Mouse (Mus musculus): ENCODE results near the gene Dync1li2.

DNA sequence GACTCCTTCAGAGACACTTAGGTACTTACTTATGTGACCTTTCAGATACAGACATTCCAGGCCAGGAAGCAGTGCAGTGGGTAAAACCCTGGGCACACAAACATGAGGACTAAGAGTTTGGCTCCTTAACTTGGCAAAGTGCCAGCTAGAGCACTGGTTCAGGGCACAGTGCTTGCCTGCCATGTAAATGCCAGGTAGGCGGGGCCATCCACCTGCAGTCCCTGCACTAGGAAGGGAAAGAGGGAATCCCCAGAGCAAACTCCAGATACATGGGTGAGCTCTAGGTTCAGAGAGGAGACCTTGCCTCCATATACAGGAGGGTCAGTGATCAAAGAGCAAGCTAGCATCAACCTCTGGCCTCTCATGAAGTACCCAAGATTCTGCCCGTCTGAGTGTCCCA lies 54.9 kb downstream of the Dync1li2 start:
- TF ChIP-seq CTCF (IDR thresholded peaks at IDR 0.05; ENCODE audit: extremely low read depth, insufficient read depth, insufficient read length, insufficient replicate concordance) (no peak), POLR2A (IDR thresholded peaks at IDR 0.05; ENCODE audit: low read depth, low read length) (no peak)
